Mouse (Mus musculus) megakaryocyte, embryonic 14.5 days (primary cell): ENCODE results near the gene Myo1d.

Experiments used
- FLI1 ChIP-seq: IDR thresholded peaks from 2 replicates; pipeline ENCODE4 v1.6.1; 2012; ENCODE audit warnings: low read length, inconsistent platforms, mixed read lengths
- GATA1 ChIP-seq: IDR thresholded peaks from 3 replicates; pipeline ENCODE4 v1.6.1; 2012; ENCODE audit warnings: mixed read lengths, low read length, inconsistent platforms, borderline replicate concordance

DNA sequence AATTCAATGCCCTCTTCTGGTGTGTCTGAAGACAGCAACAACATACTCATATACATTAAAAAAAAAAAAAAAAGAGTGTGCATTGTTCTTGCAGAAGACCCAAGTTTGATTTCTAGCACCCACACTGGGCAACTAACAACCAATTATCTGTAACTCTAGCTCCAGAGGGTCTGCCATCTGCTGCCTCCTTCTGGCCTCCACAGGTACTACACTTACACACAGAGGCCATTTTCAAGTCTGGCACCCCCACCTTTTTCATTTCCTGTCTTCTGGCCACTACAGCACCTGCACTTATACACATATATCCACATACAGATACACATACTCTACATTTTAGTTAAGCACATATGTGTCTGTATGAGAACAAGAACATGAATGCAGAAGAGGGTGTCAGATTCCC lies 252.1 kb downstream of the Myo1d start:
- TF ChIP-seq GATA1 (no peak), FLI1 (no peak)
